Mouse (Mus musculus) bone marrow, adult 2 months (tissue): ENCODE measurements at regions not wholly inside any gene's neighbourhood (a gene's known extent, or its start where the extent isn't known, plus 50 kb on each side); places are given as distances from the start of the nearest gene placed in this dataset.

ENCODE experiments used
- H3K27ac ChIP-seq: fragments of 200-500 bp; 2 replicates; pipeline ENCODE4 v1.5.1; 2012; ENCODE audit warnings: low read depth, mild to moderate bottlenecking, control low read depth, inconsistent platforms, low read length; ENCODE audit not compliant: control insufficient read depth, poor library complexity, insufficient read depth
- H3K4me1 ChIP-seq: fragments of 200-500 bp; 2 replicates; pipeline ENCODE4 v1.6.1; 2011; ENCODE audit warnings: low read length; ENCODE audit not compliant: control insufficient read depth, insufficient read depth
- H3K4me3 ChIP-seq: fragments of 200-500 bp; replicated peaks from 2 replicates; pipeline ENCODE3; 2011; ENCODE audit warnings: mild to moderate bottlenecking, low read depth, low read length, control low read depth; ENCODE audit not compliant: control insufficient read depth
- CTCF ChIP-seq: fragments of 200-500 bp; IDR thresholded peaks from 2 replicates; pipeline ENCODE4 v1.5.1; 2011; ENCODE audit warnings: low read length, control low read depth; ENCODE audit not compliant: control insufficient read depth, insufficient read depth
- POLR2A ChIP-seq: fragments of 200-500 bp; IDR thresholded peaks from 2 replicates; pipeline ENCODE4 v1.6.1; 2011; ENCODE audit warnings: low read depth, mild to moderate bottlenecking, control low read depth, low read length, borderline replicate concordance; ENCODE audit not compliant: control insufficient read depth
- WGBS: fragments of 180-500 bp; shearing (Covaris S2); methylation state at CpG from one replicate; pipeline ENCODE4 v1.1.7; 2018; 5-methylcytosine and 5-hydroxymethylcytosine counted together

DNA sequence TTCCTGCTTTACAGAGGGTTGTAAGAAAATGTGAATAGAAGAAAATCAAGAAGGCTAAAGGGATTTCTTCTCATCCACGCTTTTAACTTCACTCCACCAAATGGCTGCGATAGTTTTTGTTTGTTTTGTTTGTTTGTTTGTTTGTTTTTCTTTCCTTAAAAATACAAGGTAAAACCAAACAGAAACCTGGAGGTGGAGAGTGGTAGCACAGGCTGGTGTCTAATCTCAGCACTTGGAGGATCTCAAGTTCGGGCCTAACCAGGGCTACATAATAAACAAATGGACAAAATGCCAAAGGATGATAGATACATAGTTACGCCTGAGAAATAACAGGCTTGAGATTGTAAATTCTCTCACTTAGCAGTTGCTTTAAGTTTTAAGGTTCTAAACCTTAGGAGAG lies 50.8 kb upstream of the Mboat1 start:
- TF ChIP-seq POLR2A: no peak
- no peak overlapping the region for H3K27ac ChIP-seq
- H3K4me3 ChIP-seq: no peak overlapping the region
- no peaks in the 10 kb centered on the region for H3K4me1 ChIP-seq
- WGBS: 36% methylated on average over 4 of the region's 4 CpGs

DNA sequence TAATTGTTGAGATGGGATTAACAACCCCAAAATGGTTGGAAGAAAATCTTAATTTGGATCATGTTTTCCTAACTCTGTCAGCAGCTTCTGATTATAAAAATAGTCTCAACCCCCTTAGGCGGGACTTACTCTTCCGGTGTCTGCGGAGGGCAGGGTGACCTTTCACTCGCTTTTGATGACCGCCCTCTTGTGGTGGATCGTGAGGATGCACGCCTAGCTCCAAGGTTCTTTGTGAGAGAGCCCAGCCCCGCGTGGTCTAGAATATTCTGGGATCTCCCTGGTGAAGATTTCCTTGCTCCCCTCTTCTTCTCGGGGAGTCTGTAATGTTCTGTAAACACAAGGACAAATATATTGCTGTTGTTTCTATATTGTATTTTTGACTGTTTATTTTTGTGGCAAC lies 51.3 kb upstream of the Mboat1 start:
- H3K27ac ChIP-seq: no peak overlapping the region
- TF ChIP-seq CTCF (peak; percentile 98), POLR2A (no peak)
- no peak overlapping the region for H3K4me3 ChIP-seq
- WGBS: 1% methylated on average over 10 of the region's 10 CpGs
- no peaks in the 10 kb centered on the region for H3K4me1 ChIP-seq

GRCm38 (mm10) chr13:30084386-30084785 lies 51.9 kb upstream of the Mboat1 start:
- 65% methylated on average over 5 of the region's 5 CpGs for WGBS
- H3K27ac ChIP-seq: no peak overlapping the region
- no peak for TF ChIP-seq CTCF
- no peak for TF ChIP-seq POLR2A
- H3K4me1 ChIP-seq: no peaks in the 10 kb centered on the region
- no peak overlapping the region for H3K4me3 ChIP-seq

DNA sequence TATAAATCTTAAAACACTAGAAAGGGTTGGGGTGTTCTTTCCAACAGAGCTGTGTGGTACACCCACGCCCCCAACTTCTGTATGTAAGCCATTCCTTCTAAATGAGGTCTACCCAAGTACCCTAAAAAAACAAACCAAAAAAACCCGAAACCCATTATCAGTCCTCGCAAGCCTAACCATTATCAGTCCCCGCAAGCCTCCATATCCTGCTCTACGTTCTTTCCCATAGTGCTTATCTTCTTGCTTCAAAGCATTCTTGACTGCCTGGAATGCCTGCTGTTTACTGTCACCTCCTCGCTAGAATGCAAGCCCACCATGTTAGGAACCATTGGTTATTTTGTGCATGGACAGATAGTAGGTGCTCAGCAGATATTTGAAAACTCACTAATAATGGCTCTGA lies 52.3 kb upstream of the Mboat1 start:
- no peak overlapping the region for H3K4me3 ChIP-seq
- TF ChIP-seq POLR2A: no peak
- TF ChIP-seq CTCF: no peak
- H3K27ac ChIP-seq: no peak overlapping the region
- no peaks in the 10 kb centered on the region for H3K4me1 ChIP-seq
- WGBS: 65% methylated on average over 6 of the region's 6 CpGs

GRCm38 (mm10) chr13:30082761-30083160 lies 53.5 kb upstream of the Mboat1 start:
- 84% methylated on average over 2 of the region's 2 CpGs for WGBS
- Histone ChIP-seq H3K27ac (no peak overlapping the region), H3K4me3 (no peak overlapping the region), H3K4me1 (no peaks in the 10 kb centered on the region)
- no peak for TF ChIP-seq POLR2A
- no peak for TF ChIP-seq CTCF

- Histone ChIP-seq H3K4me3 (no peak overlapping the region), H3K27ac (no peak overlapping the region), H3K4me1 (no peaks in the 10 kb centered on the region)
- 82% methylated on average over 15 of the region's 15 CpGs for WGBS
- TF ChIP-seq CTCF: no peak
- TF ChIP-seq POLR2A: no peak
Measured at GRCm38 (mm10) chr13:30080705-30081474, 55.4 kb upstream of the Mboat1 start.

DNA sequence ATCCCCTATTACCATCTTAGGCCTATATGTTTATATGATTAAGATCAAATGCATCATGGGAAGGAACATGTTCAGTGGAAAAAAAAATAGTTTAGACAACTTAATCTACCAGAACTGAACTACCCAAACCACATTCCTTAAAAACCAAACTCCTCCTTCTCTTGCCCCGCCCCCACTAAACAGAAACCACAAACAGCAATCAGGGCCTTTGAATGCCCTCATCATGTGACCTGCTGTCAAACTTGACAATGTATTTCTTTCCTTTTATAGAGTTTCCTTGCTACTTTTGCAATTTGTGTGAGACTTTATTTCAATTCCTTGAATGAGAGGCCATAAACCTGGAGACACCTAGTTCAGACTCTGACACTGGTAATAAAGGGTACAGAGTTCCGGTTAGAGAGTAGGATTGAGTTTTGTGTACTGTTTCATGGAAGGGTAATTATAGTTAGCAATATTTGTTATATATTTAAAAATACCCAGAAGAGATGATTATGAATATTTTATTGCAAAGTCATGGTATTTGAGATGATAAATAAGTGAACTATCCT lies 61.7 kb upstream of the Mboat1 start:
- WGBS: 88% methylated on average over 2 of the region's 2 CpGs
- Histone ChIP-seq H3K27ac (no peak overlapping the region), H3K4me3 (no peak overlapping the region), H3K4me1 (no peaks in the 10 kb centered on the region; the same call in 1 of the 2 replicates)
- no peak for TF ChIP-seq POLR2A

- TF ChIP-seq CTCF (no peak), POLR2A (no peak)
- Histone ChIP-seq H3K4me1 (no peaks in the 10 kb centered on the region; the same call in 1 of the 2 replicates), H3K27ac (no peak overlapping the region), H3K4me3 (no peak overlapping the region)
- 88% methylated on average over 3 of the region's 3 CpGs for WGBS
Measured at GRCm38 (mm10) chr13:30074069-30074468, 62.2 kb upstream of the Mboat1 start.
